Mouse (Mus musculus) CD4-positive, CD25-positive, alpha-beta regulatory T cell, adult 4 months (primary cell): ENCODE results near the gene Magi2. TPM values are rescaled to one million over a fixed set of nuclear protein-coding genes. Genes with fewer than 3 reads are reported as not detected.
"Not testable (repeated sequence)": the region's sequence is repeated elsewhere in the genome, so short reads cannot be mapped to it uniquely, and the experiment has no call there.

ENCODE experiments used
- ATAC-seq: one replicate; pipeline ENCODE4 v1.8.0; 2017
- polyA plus RNA-seq, 2 experiments: library from polyadenylated mRNA; unstranded; fragments of 100-300 nt; shearing (Covaris generic); gene quantifications; one replicate each; pipeline ENCODE4 v1.2.1; 2017

The Magi2 gene
- polyA plus RNA-seq, 2 experiments from 2014 or later, result 0.12 to 0.38 TPM

DNA sequence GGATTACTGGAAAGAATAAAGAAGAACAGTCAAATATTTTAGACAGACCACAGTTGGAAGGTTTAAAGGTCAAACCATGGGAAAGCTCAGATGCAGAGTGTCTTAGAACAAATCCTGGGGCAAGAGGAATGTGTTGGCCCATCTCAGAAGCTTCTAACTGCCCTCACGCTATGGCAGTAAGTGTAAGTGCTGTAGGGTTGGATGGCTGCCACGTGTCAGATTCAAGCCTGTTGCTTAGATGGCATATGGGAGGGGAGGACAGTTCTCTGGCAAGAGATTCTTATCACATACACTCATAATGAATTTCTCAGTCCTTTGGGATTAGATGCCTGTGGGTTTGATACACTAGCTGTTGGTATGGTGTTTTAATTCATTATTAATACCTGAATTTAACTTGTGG, 238.5 kb downstream of the Magi2 start:
- no peak for ATAC-seq

DNA sequence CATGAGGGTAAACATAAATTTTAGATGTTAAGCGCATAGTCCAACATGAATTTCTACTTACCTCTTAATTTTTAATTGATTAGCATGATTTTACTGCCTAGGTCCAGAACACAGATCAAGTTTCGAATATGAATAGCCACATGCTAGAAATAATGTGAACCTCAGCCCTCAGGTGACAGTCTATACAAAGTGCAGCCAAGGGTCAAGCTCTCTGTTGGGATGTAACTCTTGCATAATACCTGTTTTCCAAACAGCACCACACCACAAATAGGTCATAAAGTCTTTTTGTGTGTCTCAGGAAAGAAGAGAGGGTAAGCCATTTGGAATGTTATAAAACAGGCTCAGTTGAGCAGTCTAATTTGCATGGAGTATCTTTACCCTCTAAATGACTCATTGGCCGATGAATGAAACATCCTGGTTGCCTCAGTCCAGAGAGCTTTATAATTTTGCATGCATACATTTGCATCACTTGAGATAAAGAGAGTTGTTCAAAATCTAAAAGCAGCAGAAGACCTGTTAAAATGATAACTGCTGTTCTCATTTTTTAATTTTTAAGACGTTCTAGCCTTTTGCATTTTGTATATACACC, 246.1 kb downstream of the Magi2 start:
- ATAC-seq, result no peak

DNA sequence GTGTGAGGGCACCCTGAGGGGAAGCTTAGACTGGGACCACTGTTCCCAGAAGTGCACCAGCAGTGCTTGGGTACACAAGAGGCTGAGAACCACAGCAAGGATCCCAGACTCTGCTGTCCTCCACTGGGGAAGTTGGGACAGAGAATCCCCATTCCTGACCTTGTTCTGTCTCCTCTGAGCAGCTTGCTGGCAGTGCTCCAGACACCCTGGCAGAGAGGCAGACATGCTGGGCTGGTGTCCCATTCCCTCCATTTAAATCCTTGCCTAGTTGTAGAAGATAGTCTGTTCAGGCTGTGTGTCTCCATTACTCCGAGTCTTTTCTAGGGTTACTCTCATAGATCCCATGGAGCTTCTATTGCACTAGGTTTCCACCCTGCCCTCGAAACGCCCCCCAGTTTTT, 256.1 kb downstream of the Magi2 start:
- no peak for ATAC-seq

DNA sequence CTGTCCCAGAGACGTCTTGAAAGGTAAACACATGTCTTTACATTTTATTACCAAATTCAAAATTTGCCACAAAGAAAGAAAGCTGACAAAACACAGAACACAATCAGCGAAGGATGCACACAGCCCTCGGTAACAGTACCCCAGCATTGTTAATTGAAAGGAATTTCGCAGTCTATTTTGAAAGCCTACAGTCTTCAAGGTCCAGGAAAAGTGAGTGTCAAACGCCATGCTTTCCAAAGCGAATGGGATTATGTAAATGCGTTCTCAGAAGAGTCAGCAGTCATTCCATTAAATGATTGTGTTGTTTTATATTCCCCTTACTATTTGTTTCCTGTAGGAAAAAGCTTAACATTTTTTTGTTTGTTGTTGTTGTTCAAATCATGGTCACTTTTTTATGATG, 261.1 kb downstream of the Magi2 start:
- no peak for ATAC-seq

DNA sequence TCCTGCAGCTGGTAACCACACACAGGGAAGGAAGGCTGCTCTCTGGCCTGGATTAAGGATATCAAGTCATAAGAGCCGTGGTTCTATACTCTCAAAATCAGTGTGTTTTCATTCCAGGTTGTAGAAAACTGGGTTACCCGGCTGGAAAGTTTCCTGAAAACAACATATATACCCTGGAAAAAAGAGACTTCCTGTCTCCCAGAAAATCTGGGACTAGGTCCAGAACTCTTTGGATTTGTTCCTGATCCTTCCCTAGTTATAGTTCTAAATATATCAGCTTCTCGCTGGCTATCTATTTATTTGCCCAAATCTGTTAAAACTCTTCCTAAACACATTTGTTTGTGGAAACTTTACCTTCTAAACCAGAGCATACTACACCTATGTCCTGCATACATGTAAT, 274.2 kb downstream of the Magi2 start:
- ATAC-seq, result no peak

DNA sequence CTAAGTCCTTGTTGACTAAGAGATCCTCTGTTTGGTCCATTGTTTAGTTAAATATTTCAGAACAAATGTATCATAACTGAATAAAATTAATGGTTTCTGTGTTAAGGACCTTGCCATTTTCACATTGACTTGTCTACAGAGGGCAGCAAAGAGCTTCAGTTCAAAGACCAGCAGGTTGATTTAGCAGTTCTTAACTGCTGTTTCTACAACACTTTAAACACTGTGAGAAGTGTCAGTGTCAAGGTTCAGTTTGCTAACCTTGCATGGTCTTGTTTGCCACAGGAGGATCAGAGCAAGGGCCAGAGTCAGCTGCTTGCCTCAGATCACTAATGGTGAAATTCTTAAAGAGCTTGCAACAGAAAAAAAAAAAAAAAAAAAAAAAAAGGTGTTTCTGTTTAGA, 295.3 kb downstream of the Magi2 start:
- ATAC-seq, result no peak

DNA sequence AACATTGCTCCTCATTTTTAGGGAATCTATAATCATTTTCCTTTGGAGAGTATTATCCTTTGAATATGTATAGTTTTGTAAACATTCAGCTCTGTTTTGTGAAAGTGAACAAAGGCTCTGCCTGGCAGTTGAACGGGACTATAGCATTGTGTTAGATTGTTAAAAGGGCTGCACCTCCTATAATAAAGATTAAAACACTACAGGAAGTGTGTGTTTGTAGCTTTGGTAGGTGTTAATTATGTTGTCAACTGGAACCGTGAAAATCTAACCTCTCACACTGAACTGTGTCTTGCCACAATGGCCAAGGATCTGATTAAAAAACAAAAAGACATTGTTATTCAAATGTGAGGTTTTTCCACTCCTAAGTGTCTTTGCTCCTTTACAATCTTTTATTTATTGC, 312.5 kb downstream of the Magi2 start:
- ATAC-seq, result no peak

DNA sequence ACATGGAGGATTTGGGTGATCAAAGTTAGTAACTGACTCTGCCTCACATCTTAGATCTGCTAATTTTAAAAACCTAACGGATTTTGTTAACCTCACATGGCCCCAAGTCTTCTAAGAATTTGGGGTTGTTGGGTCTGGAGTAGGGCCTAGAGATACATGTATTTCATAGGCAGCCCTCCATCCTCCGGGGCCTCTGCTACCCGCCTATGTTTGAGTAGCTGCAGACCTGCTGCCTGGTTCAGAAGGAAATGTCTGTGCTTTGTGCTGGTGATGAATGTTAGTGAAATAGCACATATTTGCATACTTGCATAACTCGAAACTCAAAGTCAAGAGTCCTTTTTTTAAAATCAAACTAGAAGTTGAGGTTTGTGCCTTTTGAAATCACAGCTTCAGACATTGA, 319.6 kb downstream of the Magi2 start:
- ATAC-seq, result no peak

DNA sequence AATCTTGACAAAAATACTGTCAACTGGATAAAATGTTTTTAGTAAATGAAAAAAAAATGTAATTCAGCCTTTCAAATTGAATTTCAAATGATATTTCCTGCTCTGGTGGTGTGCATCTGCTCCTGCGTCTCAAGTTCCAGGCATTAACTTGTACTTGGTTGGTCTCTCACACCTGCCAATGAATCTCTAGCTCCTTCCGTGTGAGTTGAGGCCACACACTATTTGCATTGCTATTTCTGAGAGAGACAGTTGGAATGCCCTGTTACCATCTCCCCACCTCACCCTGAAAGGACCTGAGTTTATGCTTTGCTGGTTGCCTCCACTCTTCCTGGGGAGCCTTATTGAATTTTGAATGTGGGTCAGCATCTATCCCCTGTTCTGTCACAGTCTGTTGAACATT, 320.1 kb downstream of the Magi2 start:
- ATAC-seq, result no peak

DNA sequence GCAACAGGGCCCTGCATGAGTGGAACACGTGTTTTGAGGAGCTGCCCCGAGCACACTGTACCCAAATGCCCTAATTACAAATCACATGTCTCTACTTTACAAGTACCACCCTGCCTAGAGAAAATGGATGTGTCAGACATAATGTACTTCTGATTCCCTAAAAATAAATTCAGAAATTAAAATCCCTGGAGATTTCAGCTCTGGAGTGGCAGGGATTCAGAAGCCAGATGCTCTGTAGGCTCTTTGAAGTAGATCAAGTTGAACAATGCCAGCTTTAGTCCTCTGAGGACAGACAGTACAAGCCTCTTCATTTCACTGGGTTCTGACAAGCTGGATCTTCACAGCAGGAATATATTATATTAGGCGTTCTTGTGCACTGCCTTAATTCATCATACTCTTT, 326.7 kb downstream of the Magi2 start:
- no peak for ATAC-seq

DNA sequence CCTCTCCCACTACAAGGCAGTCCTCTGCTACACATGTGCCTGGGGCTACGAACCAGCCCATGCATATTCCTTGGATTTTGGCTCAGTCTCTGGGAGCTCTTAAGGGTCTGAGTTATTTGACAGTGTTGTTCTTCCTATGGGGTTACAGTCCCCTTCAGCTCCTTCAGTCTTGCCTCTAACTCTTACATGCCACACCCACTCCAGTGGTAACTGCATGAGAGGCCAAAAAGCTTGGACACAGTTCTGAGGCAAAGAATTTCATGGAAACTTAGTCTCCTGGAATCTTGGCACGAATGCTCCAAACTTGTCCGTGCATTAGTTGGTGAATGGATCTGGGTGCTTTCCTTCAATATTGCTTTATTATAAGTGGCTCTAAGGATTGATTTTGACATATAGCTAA, 338.8 kb downstream of the Magi2 start:
- no peak for ATAC-seq

DNA sequence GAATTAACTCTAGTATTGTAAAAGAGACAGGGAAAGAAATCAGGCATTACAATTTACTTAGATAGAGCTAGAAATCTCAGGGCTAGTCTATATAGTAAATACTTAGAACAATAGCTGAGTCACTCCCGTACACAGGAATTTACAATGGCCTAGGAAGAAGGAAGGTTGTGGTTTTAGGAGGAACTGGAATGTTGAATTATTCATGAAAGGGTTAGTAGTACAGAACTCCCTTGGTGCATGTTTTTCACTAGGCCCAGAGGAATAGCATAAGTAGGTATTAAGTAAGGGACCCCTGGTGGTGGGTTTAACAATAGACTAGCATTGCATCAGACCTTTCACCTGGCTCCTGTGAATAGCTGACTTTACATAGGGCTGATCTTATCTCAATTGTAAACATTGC, 339.3 kb downstream of the Magi2 start:
- not testable (repeated sequence) for ATAC-seq

DNA sequence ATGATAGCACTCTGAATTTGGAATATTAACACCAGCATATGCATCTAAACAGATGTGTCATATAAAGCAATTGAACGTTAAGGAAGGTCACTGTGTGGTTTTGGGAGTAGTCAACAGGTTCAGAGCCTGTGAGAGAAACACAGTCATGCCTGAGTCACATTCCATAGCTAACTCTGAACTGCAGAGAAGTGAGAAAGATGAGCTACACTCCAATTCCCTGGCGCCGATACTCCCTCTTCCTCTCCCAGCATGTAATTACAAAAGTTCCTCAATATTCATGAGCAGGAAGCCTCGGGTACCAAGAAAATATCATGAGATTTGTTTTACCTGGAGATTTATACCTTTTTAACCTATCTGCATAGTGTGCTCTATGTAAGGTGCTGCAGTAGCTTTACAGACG, 380.9 kb downstream of the Magi2 start:
- ATAC-seq, result no peak

DNA sequence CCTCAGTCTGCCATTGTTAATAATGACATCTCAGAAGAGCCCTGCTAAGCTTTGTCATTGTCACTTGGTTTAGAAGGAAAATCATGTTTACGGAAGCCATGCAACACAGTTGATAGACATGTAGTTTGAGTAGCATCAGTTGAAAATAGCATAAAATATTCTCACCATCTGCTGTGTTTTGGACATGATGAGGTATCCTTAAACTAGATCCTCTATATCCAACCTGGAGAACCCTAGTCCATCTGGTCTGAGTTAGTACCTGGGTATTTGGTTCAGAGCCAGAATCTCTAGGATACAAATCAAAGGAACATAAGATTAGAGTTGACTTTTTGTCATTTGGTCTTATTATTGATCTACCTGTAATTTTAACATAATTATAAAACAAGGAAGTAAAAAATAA, 385.0 kb downstream of the Magi2 start:
- no peak for ATAC-seq

DNA sequence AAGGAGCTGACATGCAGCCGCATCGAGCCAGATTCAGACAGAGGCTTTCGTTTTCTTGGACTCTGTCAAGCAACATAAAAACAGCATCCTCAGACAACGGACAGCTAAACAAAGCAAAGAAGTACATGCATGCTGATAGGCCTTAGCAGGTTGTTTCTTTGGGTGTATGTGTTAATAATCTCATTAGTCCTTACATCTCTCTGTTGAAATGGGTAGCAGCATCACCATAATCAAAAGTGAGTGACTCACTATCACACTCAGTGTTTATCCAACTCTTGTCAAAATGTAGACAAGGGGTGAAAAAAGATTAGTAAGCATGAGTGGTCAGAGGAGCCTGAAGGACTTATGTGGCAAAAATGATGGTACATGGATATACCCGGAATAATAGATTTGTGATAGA, 394.8 kb downstream of the Magi2 start:
- ATAC-seq, result no peak

DNA sequence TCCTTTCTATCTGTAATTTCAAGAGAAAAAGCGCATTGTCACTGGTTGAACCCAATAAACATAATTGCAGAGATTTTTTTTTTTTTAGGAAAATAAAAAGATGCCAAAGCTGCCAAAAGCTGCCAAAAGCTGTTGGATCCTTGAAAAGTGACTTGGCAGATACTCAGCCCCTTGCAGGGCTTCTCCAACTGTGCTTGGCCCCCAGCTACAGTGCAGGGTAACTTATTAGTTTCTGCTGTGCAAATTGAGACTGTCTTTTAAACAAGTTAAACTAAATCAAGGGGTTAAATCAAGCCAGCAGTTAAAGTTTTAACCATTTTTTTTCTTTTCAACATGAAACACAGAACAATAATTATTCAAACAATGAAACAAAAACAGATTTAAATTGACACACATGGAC, 407.1 kb downstream of the Magi2 start:
- ATAC-seq, result no peak

DNA sequence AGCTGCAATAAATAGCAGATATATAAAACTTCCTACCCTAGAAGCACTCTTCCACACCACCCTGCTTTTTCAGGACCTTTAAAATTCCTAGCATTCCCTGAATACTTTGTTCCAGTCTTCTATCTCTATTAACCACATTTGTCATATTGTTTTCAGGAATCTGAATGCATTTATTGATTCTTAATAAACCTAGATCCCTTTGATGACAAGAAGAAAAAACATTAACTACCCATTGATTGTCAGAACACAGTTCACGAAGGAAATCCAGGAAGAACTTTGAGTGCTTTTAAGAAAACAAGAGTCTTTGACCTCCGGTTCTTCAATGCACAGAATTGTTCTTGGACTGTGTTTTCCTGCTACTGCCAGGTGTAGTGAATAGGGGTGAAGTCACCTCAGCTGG, 411.0 kb downstream of the Magi2 start:
- no peak for ATAC-seq

DNA sequence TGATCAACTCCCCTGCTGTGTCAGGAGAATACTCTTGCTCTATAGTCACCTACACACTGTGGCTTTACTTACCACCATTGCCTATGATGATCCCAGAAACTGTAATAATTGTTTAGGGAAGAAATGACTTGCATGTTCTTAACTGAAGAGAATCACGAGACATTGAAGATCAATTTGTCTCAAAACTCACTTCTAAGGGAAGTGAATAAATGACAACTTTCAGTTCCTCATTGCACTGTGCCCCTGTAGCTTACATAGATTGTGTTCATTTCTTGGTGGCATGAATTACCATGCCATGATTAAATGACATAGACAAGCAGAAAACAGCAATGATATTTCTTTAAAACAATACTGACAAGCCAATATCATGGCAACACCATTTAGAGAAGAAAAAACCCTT, 429.1 kb downstream of the Magi2 start:
- ATAC-seq, result no peak

DNA sequence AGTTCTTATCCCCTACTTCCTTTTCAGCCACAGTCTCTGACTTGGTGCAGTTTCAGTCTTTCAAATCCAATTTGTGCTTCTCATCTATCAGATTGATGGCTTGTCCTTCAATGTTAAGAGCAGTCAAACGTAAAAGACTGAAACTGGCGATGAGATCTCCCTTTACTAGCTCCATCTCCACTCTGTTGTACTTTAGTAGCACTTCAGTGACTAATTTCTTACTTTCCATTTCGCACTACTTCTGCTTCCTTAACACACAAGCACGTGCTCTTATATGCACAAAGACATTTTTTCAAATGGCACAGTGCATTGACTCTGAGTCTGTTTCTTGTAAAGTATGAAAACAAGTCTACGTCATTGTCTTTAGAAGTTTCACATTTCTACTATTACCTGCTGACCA, 439.6 kb downstream of the Magi2 start:
- ATAC-seq, result no peak

DNA sequence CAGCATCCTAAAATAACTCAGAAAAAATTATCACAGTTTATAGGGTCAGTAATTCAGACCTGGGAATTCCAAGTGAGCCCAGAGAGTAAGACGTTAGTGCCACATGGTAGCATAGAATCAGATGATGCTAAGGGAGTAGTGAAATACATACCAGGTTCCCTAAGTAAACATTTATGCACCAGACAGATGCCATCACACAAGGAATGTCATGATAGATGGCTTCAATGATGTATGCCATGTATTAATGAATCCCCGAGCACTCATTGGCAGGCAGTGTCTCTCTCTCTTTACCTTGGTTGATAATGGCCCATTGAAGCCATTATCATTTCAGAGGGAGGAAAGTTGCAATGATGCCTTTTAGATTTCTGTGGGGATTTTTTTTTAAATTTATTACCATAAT, 490.5 kb downstream of the Magi2 start:
- no peak for ATAC-seq

DNA sequence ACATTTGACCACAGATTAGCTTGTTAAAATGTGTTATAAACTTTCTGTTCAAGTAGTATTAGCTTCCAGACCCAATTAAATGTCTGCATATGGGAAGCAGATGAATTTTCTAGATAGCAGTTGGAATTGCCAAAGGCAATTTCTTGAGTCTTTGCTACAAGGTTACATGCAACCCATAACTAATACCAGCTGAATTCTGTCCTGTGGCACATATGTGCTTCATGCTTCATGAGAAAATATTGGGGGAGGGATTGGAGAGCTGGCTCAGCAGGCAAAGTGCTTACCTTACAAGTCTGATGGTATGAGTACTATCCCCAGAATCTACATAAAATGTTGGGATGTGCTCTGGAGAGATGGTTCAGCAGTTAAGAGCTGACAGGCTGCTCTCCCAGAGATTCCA, 499.4 kb downstream of the Magi2 start:
- no peak for ATAC-seq

DNA sequence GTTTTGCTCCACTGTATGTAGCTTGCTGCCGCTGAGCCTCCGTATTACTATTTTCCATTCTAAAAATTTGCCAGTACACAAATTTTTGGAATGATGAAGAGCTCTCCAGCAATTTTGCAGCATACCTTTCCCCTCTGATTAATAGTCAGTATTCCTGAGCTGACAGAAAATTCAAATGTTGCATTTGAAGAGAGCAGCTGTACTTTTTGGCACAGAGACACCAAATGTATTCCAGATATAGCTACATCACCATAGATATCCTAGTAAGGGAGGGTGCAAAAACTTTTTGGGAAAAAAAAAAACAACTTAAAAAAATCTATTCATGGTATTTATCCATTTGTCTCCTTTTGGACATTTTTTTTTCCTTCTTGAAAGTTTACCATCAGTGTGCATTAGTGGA, 518.5 kb downstream of the Magi2 start:
- no peak for ATAC-seq

DNA sequence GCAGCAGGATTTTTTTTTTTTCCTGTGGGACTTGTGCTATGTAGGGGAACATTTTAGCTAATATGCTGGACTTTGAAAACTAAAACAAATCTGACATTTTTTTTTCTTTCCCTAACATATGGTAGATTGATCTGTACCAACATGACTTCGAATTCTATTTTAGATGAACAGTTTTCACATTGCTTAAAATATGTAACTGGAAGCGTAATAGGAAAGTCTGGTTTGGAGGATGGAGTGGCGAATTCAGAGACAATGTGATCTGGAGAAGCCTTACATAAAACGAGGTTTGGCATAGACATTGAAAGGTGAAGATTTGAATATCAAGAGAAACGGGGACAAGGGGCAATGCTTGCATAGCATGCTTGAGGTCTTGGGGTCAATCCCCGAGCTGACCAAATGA, 519.1 kb downstream of the Magi2 start:
- no peak for ATAC-seq

DNA sequence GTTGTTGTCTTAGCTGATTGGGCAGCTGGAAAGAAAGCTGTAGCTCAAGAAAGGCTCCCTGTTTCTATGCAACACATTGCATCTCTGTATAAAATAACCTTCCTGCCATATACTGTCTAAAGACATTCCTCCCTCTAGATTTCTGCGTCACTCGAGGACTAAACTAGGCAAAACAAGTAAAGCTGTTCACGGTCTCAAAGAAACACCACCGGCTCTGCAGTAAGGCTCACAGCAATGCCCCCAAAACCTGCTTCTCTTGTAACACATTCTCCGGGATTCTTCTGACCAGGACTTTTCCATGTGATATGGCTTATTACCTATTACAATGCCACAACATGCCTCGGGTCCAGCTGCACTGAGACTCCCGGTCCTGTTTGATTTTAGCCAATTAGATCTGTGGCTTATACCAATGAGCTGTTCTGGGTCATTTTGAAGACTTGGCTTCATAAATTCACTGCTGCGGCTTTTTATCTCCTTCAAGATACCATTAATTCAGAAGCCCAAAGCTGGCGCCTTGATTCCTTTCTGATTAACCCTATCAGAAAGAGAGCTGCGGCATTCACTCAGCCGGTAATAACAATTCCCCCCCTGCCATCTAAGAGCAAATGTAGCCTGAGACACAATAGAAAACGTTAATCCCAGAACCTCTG, 520.2 kb downstream of the Magi2 start:
- ATAC-seq, result no peak

DNA sequence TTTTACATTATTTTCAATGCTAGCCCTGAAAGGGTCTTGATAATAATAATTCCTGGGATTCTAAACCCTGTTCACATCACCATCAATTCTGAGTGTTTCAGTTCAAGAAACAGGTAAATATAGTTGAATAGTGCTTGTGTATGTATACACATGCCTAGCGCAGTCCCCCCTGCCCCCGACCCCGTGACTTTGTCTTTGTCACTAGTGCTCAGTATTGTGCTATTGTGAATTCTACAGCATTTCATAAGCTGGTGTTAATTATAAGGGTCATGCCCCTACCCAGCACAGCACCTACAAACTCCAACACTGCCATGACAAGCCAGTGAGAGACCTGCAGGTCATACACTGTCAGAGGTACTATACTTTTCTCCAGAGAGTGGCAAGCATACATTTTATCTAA, 520.8 kb downstream of the Magi2 start:
- ATAC-seq, result no peak
